Mouse (Mus musculus): ENCODE data around the gene Rft1. TPM values are rescaled to one million over a fixed set of nuclear protein-coding genes. Genes with fewer than 3 reads are reported as not detected.

Gene Rft1
- polyA plus RNA-seq, 1 experiment from 2014 or later = 20.7 TPM

DNA sequence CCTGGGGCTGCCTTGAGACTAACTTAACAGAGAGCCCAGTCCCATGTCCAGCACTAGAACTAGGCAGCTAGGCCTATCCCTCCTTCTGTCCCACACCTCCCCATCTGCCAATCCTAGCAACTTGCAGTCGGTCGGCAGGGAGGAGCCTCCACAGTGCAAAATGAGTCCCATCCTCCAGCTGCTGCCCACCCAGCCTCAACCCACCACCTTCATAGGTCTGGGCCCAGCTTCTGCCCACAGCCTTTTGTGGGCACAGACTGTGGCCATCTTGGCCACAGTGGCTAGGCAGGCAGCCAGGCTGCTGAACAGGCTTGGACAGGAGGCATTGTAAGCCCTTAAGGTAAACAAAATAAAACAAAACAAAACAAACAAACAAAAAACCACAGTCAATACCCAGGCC, 22.3 kb upstream of the Rft1 start:
- no peaks in the 10 kb centered on the region for H3K36me3 ChIP-seq
- H3K4me3 ChIP-seq = no peak overlapping the region
- no peak overlapping the region for H3K4me2 ChIP-seq (replicated peaks)
- no peaks in the 10 kb centered on the region for H3K9me3 ChIP-seq
- H3K4me1 ChIP-seq = peaks cover 8% of the 10 kb centered on the region
- no peak overlapping the region for H3K9ac ChIP-seq
- 41% methylated on average over 2 of the region's 2 CpGs for WGBS
- H3K27me3 ChIP-seq = no peaks in the 10 kb centered on the region
- H3K27ac ChIP-seq = no peak overlapping the region
- no peak for ATAC-seq (ENCODE audit: low FRiP score, low read depth)

DNA sequence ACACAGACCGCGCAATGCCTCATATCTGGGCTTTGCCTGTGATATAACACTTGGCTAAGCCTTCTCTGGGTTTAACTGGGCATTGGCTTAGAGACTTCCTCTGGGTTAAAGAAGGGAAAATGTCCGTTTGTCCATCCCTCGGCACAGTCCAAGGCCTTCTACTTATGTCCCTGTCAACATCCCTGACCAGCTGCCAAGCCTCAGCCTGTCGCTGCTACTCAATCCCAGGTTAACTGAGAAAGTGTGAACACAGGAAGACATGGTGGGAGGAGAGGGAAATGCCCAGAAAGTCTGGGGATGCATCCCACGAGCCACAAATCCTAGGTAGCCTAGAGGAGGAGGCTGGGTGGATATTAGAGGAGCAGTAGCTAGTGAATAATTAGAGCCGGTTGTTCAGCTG, 20.5 kb upstream of the Rft1 start:
- H3K4me2 ChIP-seq (replicated peaks) = no peak overlapping the region
- H3K9me3 ChIP-seq = no peaks in the 10 kb centered on the region
- H3K27ac ChIP-seq = no peak overlapping the region
- no peak for ATAC-seq (ENCODE audit: low FRiP score, low read depth)
- no peak overlapping the region for H3K9ac ChIP-seq
- no peaks in the 10 kb centered on the region for H3K27me3 ChIP-seq
- peaks cover 19% of the 10 kb centered on the region for H3K4me1 ChIP-seq
- WGBS = 60% methylated on average over 7 of the region's 7 CpGs
- no peak overlapping the region for H3K4me3 ChIP-seq
- no peaks in the 10 kb centered on the region for H3K36me3 ChIP-seq

DNA sequence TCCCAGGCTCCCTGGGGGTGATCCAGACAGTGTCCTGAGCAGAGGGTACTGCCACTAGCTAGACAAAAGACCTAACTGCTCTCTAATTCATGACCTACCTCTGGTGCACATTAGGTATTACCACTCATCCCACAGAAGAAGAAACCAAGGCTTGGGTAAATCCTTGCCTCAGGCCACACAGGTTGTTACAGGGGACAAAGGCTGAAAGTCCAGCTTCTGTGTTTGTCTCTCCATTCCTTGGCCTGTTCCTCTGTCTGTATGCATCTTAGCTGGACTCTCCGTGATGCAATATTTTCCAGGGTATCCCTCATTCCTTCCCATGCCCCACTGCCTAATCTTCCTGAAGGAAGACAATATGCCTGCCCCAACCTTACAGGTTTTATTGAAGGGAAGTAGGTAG, 19.7 kb upstream of the Rft1 start:
- Histone ChIP-seq H3K36me3 (no peaks in the 10 kb centered on the region), H3K9ac (no peak overlapping the region; the same call in 1 of the 2 replicates), H3K9me3 (no peaks in the 10 kb centered on the region), H3K4me3 (no peak overlapping the region), H3K27ac (no peak overlapping the region), H3K4me1 (peaks cover 19% of the 10 kb centered on the region), H3K4me2 (replicated peaks) (no peak overlapping the region), H3K27me3 (no peaks in the 10 kb centered on the region)
- 83% methylated on average over 1 of the region's 1 CpGs for WGBS
- ATAC-seq (ENCODE audit: low FRiP score, low read depth) = no peak

DNA sequence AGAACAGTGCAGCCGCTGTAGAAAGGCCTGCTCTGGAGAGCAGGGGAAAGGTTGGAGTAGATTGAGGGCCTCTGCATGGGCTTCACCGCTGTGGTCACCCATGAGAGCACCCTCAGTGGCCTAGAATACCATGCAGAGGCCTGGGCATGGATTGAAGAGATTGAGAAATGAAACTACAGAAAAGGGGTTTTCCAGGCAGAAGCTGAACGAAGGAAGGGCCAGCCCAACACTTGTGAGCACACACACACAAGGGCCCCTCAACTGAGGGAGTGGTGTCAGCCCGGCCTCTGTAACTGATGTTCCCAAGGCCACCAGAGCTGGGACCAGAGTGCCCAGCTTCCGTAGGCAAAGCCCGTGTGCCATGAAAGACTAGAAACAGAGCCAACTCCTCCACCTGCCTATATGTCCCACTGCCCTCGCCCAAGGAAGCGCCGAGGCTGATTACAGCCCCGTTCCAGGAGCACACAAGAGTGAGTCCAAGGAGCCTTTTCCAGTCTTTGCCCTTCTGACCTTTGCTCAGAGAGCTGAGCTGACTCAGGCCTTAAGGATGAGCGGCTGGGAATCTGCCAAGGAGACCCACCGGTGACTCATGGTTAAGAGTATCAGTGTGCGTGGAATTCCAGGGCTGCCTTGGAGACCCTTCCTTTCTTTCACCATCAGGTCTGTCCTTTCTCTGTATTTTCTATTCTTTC, 18.8 kb upstream of the Rft1 start:
- 88% methylated on average over 13 of the region's 13 CpGs for WGBS
- Histone ChIP-seq H3K4me1 (peaks cover 22% of the 10 kb centered on the region), H3K9me3 (no peaks in the 10 kb centered on the region), H3K27ac (no peak overlapping the region), H3K36me3 (no peaks in the 10 kb centered on the region), H3K4me2 (replicated peaks) (no peak overlapping the region), H3K27me3 (no peaks in the 10 kb centered on the region), H3K9ac (no peak overlapping the region), H3K4me3 (no peak overlapping the region)
- no peak for ATAC-seq (ENCODE audit: low FRiP score, low read depth)

DNA sequence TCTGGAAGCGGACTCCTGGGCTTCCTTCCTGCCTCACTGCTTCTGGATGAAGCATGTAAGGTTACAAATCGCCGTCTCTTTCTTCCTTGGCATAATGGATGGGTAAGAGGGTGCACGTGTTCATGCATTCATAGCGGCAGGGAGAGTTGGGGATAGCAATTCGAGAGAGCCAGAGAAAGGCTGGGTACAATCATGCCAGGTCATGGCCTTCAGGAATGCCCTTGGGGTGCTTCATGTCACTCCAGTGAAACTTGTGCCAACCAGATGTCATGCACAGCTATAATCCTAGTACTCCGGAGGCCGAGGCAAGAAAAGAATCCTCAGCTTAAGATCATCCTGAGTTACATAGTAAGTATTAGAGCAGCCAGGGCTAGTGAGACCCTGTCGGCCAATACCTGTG, 17.7 kb upstream of the Rft1 start:
- Histone ChIP-seq H3K36me3 (no peaks in the 10 kb centered on the region), H3K9me3 (no peaks in the 10 kb centered on the region), H3K4me2 (replicated peaks) (no peak overlapping the region), H3K27me3 (no peaks in the 10 kb centered on the region), H3K9ac (no peak overlapping the region), H3K4me3 (no peak overlapping the region), H3K27ac (peak overlapping the region; percentile 56; the same call in 1 of the 2 replicates), H3K4me1 (peaks cover 22% of the 10 kb centered on the region)
- 76% methylated on average over 9 of the region's 9 CpGs for WGBS
- no peak for ATAC-seq (ENCODE audit: low FRiP score, low read depth)

DNA sequence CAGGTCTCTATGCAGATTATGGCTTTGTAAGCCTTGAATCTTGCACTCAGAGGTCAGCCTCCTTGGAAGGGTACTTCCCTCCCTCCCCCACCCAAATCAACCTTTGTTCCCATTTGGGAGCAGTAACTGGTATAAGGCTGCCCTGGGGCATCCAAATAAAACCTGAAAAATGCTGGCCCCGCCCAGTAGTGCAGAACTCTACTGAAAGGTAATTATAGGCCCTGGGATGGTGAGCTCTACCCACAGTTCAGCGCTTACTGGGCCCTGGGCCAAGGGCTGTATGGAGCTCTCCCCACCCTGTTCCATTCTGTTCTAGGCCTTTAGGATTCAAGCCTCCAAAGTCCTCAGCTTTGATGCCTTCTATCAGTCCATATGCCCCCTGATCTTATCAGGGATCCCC, 17.1 kb upstream of the Rft1 start:
- Histone ChIP-seq H3K4me3 (no peak overlapping the region), H3K9me3 (no peaks in the 10 kb centered on the region), H3K4me2 (replicated peaks) (no peak overlapping the region), H3K9ac (no peak overlapping the region), H3K27me3 (no peaks in the 10 kb centered on the region), H3K27ac (peak overlapping the region; percentile 56; the same call in 1 of the 2 replicates), H3K4me1 (peaks cover 22% of the 10 kb centered on the region), H3K36me3 (no peaks in the 10 kb centered on the region)
- WGBS = 45% methylated on average over 2 of the region's 2 CpGs
- ATAC-seq (ENCODE audit: low FRiP score, low read depth) = peak; percentile 87

DNA sequence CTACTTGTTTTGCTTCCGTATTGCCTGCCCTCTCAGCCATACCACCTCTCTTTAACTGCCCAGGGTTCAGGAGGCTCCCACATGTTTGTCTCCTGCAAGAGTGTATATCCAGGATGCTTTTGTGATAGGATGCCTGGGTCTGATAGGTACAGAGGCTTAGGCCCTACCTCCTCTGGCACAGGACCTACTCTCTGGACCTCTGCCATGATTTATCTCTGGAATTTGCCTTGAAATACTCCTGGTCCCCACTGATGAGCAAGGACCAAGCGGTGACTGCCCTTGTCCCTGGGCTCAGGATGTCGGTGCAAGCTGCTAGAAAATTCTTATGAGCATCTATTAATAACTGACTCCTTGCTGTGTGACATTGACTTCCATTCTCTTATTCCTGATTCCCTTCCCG, 16.2 kb upstream of the Rft1 start:
- 92% methylated on average over 4 of the region's 4 CpGs for WGBS
- no peaks in the 10 kb centered on the region for H3K36me3 ChIP-seq
- H3K9ac ChIP-seq = no peak overlapping the region
- H3K4me1 ChIP-seq = peaks cover 22% of the 10 kb centered on the region
- no peak overlapping the region for H3K4me2 ChIP-seq (replicated peaks)
- no peak overlapping the region for H3K4me3 ChIP-seq
- no peaks in the 10 kb centered on the region for H3K9me3 ChIP-seq
- H3K27me3 ChIP-seq = no peaks in the 10 kb centered on the region
- H3K27ac ChIP-seq = no peak overlapping the region
- ATAC-seq (ENCODE audit: low FRiP score, low read depth) = no peak

DNA sequence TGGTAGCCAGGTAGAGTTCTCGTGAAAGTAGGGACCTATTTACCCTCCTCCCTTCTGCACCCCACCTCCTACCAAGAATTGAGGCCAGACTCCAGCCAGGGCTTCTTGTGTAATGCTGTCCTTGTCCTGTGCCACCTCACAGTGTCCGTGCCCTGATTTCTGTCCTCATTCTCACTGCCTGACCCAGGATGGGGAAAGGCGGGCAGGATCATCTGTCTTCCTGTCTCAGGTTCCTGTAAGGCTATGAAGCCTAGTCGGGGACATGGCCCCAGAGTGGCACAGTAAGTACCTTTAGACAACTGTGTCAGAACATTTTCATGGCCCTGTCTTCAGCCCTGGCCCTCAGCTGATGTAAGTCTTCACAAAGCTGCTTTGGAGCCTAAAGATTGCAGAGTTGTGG, 15.5 kb upstream of the Rft1 start:
- Histone ChIP-seq H3K27ac (no peak overlapping the region), H3K4me2 (replicated peaks) (no peak overlapping the region), H3K9ac (no peak overlapping the region), H3K27me3 (no peaks in the 10 kb centered on the region), H3K36me3 (no peaks in the 10 kb centered on the region), H3K9me3 (no peaks in the 10 kb centered on the region), H3K4me1 (peaks cover 22% of the 10 kb centered on the region), H3K4me3 (no peak overlapping the region)
- no peak for ATAC-seq (ENCODE audit: low FRiP score, low read depth)
- whole genome bisulfite sequencing = 73% methylated on average over 4 of the region's 4 CpGs

DNA sequence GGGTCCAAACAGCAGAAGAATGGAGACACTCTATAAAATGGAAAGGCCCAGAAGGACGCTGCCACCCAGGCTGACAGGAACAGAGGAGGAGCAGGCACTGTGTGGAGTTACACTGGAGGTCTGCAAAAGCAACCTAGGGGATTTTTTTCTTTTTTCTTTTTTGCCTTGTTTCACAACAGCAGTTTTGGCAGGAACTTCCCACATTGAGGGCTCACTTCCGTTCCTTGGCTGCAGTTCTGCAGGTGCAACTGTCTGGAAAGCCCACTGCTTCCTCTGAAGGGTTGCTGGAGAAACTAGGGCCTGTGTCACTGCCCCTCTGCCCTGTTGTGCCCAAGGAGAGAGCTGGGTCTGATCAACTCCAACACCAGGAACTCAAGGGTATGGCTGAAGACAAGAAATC, 12.4 kb upstream of the Rft1 start:
- H3K4me1 ChIP-seq = peaks cover 16% of the 10 kb centered on the region

DNA sequence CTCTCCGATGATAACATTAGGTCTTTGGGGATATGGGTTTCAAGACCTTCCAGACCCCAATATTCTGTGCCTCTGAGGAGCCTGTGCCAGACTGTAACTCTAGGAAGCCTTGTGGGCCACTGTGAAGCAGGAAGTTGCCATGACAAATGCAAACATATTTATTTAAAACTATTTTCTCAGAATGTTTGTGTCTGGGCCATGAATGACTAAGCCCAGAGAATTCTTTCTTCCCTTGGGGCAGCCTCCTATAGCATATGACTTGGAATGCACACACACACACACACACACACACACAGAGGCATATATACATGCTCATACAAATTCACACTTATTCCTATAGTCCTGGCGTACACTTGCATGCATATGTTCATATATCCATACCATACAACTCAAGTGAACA, 10.1 kb upstream of the Rft1 start:
- no peaks in the 10 kb centered on the region for H3K36me3 ChIP-seq
- H3K9me3 ChIP-seq = no peaks in the 10 kb centered on the region
- ATAC-seq (ENCODE audit: low FRiP score, low read depth) = no peak
- H3K4me1 ChIP-seq = 0 out of 2 replicates have a peak, but pooled peaks cover 2% of the 10 kb centered on the region
- WGBS = 87% methylated on average over 2 of the region's 2 CpGs
- H3K4me2 ChIP-seq (replicated peaks) = no peak overlapping the region
- no peak overlapping the region for H3K9ac ChIP-seq
- H3K27me3 ChIP-seq = no peaks in the 10 kb centered on the region
- no peak overlapping the region for H3K27ac ChIP-seq
- no peak overlapping the region for H3K4me3 ChIP-seq

More for the DNA sequence above, 12.4 kb upstream of the Rft1 start:
- H3K4me3 ChIP-seq = no peak overlapping the region
- no peak overlapping the region for H3K9ac ChIP-seq
- H3K36me3 ChIP-seq = no peaks in the 10 kb centered on the region
- H3K27ac ChIP-seq = no peak overlapping the region
- no peaks in the 10 kb centered on the region for H3K27me3 ChIP-seq
- H3K4me2 ChIP-seq (replicated peaks) = no peak overlapping the region
- no peak for ATAC-seq (ENCODE audit: low FRiP score, low read depth)
- WGBS = 68% methylated on average over 2 of the region's 2 CpGs
- no peaks in the 10 kb centered on the region for H3K9me3 ChIP-seq

DNA sequence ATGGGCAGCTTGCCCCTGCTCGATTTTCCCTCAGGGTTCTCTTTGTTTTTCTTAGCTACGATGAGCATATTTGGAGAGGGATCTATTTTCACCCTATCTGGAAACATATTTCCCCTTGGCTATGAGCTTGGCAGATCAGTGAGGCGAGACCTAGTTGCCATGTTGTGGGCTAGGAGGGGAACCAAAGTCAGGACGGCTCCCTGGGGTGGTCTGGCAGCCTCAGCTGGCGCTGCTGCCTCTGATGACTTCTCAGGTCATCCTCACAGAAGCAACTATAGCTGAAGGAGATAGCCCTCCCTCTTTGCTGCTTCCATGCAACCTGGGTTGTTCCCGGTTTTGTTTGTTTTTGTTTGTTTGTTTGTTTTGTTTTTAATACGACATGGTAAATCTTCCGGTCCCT, 9.1 kb upstream of the Rft1 start:
- Histone ChIP-seq H3K36me3 (no peaks in the 10 kb centered on the region), H3K27me3 (no peaks in the 10 kb centered on the region), H3K9ac (no peak overlapping the region), H3K4me3 (no peak overlapping the region), H3K9me3 (no peaks in the 10 kb centered on the region), H3K4me1 (0 out of 2 replicates have a peak, but pooled peaks cover 2% of the 10 kb centered on the region), H3K27ac (no peak overlapping the region), H3K4me2 (replicated peaks) (no peak overlapping the region)
- ATAC-seq (ENCODE audit: low FRiP score, low read depth) = no peak
- WGBS = 61% methylated on average over 8 of the region's 8 CpGs

DNA sequence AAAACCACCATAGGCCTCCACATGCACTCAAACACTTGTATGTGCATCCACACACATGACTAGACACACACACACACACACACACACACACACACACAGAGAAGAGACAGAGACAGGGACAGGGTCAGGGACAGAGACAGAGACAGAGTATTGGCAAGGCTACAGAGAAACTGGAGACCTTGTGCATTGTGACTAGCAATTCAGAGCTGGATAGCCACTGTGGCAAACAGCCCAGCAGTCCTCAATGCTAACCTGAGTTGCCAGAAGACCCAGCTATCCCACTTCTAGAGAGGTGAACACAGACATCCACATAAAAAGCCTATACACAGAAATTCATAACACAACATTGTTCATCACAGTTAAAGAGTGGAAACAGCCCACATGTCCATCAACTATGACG, 7.7 kb upstream of the Rft1 start:
- Histone ChIP-seq H3K27me3 (no peaks in the 10 kb centered on the region), H3K4me1 (no peaks in the 10 kb centered on the region), H3K27ac (no peak overlapping the region), H3K4me2 (replicated peaks) (no peak overlapping the region), H3K9ac (no peak overlapping the region), H3K4me3 (no peak overlapping the region), H3K36me3 (no peaks in the 10 kb centered on the region), H3K9me3 (no peaks in the 10 kb centered on the region)
- WGBS = 89% methylated on average over 1 of the region's 1 CpGs
- ATAC-seq (ENCODE audit: low FRiP score, low read depth) = no peak

DNA sequence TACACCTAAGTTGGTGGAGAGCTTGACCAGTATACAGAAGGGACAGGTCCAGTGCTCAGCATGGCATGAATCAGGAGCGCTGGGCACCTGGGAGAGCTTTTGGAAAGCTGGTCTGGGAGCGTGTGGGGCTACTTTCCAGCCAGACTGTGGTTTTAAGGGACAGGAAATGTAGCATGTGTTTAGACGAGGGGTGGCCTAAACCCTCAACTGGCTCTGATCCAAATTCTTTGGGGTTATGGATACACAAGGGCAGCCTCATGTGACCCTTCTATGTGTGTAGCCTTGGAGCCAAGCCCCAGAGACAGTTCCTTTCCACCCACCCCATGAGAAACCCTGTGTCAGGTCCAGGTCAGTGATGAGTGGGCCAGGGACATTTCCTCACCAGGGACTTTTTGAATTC, 5.7 kb upstream of the Rft1 start:
- WGBS = 51% methylated on average over 3 of the region's 3 CpGs
- ATAC-seq (ENCODE audit: low FRiP score, low read depth) = no peak
- Histone ChIP-seq H3K4me1 (peaks cover under 1% of the 10 kb centered on the region; the same call in 1 of the 2 replicates), H3K9me3 (no peaks in the 10 kb centered on the region), H3K27me3 (no peaks in the 10 kb centered on the region), H3K4me3 (no peak overlapping the region), H3K9ac (no peak overlapping the region), H3K4me2 (replicated peaks) (no peak overlapping the region), H3K36me3 (no peaks in the 10 kb centered on the region), H3K27ac (no peak overlapping the region)

Measured in limb, embryonic 13.5 days (tissue).